Comparison of ENCODE assay signal across 18 mouse cellular contexts in genomic region chr1:150537410-150538128, GRCm38 (mm10).
A peak's percentile ranks its signal among the peaks of the same experiment; 100 is the strongest.
DNase-seq lines count a peak whose midpoint lies in the region; ATAC-seq lines count a peak whose summit lies in the region.
"Had no signal": no experiment of that assay in that cellular context is flagged by ENCODE, and none has a peak within 500 bp of the region (broad histone marks: within the 10 kb centered on the region; RNA-seq: fewer than 3 reads in every experiment).

No protein-coding gene starts in this region.

- DNase-seq in lung, postnatal 14 days = no peak
- DNase-seq in embryonic facial prominence, embryonic 11.5 days (ENCODE audit: low spot score) = peak; percentile 85
- DNase-seq in forelimb bud, embryonic 11.5 days (ENCODE audit: low read depth, low spot score) = peak; percentile 66
- no peak for DNase-seq in urinary bladder, postnatal 36 days (ENCODE audit: low spot score in 2 of 2)
- DNase-seq in cerebellum, postnatal 25 days = no peak
- DNase-seq: adrenal gland, postnatal 36 days; cerebellum, adult 8-10 months; gastrocnemius, postnatal 14 days; heart, postnatal 10 days; thymus, adult 18-20 months had no signal

- H3K4me2 ChIP-seq in lung, embryonic 16.5 days (ENCODE audit: low read depth, low read length) = no peak overlapping the region
- no peak overlapping the region for H3K4me2 ChIP-seq in embryonic facial prominence, embryonic 11.5 days (ENCODE audit: low read depth, low read length)
- no peak overlapping the region for H3K4me2 ChIP-seq in heart, embryonic 11.5 days
- H3K4me2 ChIP-seq: hindbrain, embryonic 14.5 days; kidney, embryonic 15.5 days; lung, embryonic 15.5 days had no signal

- peaks cover 22% of the 10 kb centered on the region for H3K4me1 ChIP-seq in lung, embryonic 16.5 days (replicated peaks; ENCODE audit: control insufficient read depth, insufficient read depth, low read length)
- peaks cover 3% of the 10 kb centered on the region; the same call in 1 of the 2 replicates for H3K4me1 ChIP-seq in embryonic facial prominence, embryonic 11.5 days (ENCODE audit: control insufficient read depth, insufficient read depth, low read length)
- H3K4me1 ChIP-seq in heart, embryonic 11.5 days (ENCODE audit: control insufficient read depth, insufficient read depth, low read length) = peaks cover 8% of the 10 kb centered on the region
- H3K4me1 ChIP-seq: megakaryocyte, embryonic 14.5 days had no signal

- H3K9me3 ChIP-seq in lung, embryonic 16.5 days (ENCODE audit: control insufficient read depth, low read length) = no peaks in the 10 kb centered on the region
- no peaks in the 10 kb centered on the region for H3K9me3 ChIP-seq in embryonic facial prominence, embryonic 11.5 days (replicated peaks; ENCODE audit: control insufficient read depth, low read length)
- no peaks in the 10 kb centered on the region for H3K9me3 ChIP-seq in heart, embryonic 11.5 days (replicated peaks; ENCODE audit: control insufficient read depth, low read length)
- H3K9me3 ChIP-seq: lung, embryonic 15.5 days had no signal

- 63% methylated on average over 6 of the region's 6 CpGs for WGBS in lung, embryonic 16.5 days
- WGBS in embryonic facial prominence, embryonic 11.5 days = 36% methylated on average over 6 of the region's 6 CpGs
- WGBS in heart, embryonic 11.5 days (ENCODE audit: insufficient replicate concordance) = 64% methylated on average over 6 of the region's 6 CpGs

- no peak overlapping the region for H3K27ac ChIP-seq in lung, embryonic 16.5 days (ENCODE audit: low read length)
- peak overlapping the region; percentile 79 for H3K27ac ChIP-seq in embryonic facial prominence, embryonic 11.5 days (replicated peaks; ENCODE audit: low read depth, low read length)
- no peak overlapping the region for H3K27ac ChIP-seq in heart, embryonic 11.5 days (ENCODE audit: low read depth, low read length)
- H3K27ac ChIP-seq: hindbrain, embryonic 14.5 days; kidney, embryonic 15.5 days; lung, embryonic 15.5 days had no signal

- no peak overlapping the region for H3K4me3 ChIP-seq in lung, embryonic 16.5 days (ENCODE audit: low read length)
- H3K4me3 ChIP-seq in embryonic facial prominence, embryonic 11.5 days (ENCODE audit: low read depth, low read length) = no peak overlapping the region
- H3K4me3 ChIP-seq in heart, embryonic 11.5 days (ENCODE audit: low read depth, low read length) = no peak overlapping the region
- H3K4me3 ChIP-seq: kidney, embryonic 15.5 days; lung, embryonic 15.5 days; megakaryocyte, embryonic 14.5 days had no signal

- ATAC-seq in lung, embryonic 16.5 days (ENCODE audit: low read depth) = peak; percentile 31; the same call in 1 of the 2 replicates
- peak; percentile 85 for ATAC-seq in embryonic facial prominence, embryonic 11.5 days (replicated peaks; ENCODE audit: insufficient number of reproducible peaks, low FRiP score, low TSS enrichment, low read depth)
- no peak for ATAC-seq in heart, embryonic 11.5 days (replicated peaks; ENCODE audit: insufficient number of reproducible peaks, low FRiP score, low TSS enrichment)
- ATAC-seq: intestine, embryonic 16.5 days; midbrain, embryonic 16.5 days had no signal

- H3K27me3 ChIP-seq in lung, embryonic 16.5 days (ENCODE audit: control insufficient read depth, insufficient read depth, low read depth, low read length) = no peaks in the 10 kb centered on the region
- H3K27me3 ChIP-seq in embryonic facial prominence, embryonic 11.5 days (ENCODE audit: control insufficient read depth, insufficient read depth, low read length) = no peaks in the 10 kb centered on the region
- H3K27me3 ChIP-seq in heart, embryonic 11.5 days (ENCODE audit: control insufficient read depth, insufficient read depth, low read length) = no peaks in the 10 kb centered on the region
- H3K27me3 ChIP-seq: kidney, embryonic 15.5 days; lung, embryonic 15.5 days; megakaryocyte, embryonic 14.5 days had no signal

- no peak overlapping the region for H3K9ac ChIP-seq in lung, embryonic 16.5 days (ENCODE audit: low read length)
- H3K9ac ChIP-seq in embryonic facial prominence, embryonic 11.5 days (replicated peaks; ENCODE audit: low read length) = no peak overlapping the region
- H3K9ac ChIP-seq in heart, embryonic 11.5 days (ENCODE audit: low read depth, low read length) = no peak overlapping the region
- H3K9ac ChIP-seq: hindbrain, embryonic 14.5 days; kidney, embryonic 15.5 days; lung, embryonic 15.5 days had no signal

- no peaks in the 10 kb centered on the region for H3K36me3 ChIP-seq in lung, embryonic 16.5 days (ENCODE audit: control insufficient read depth, insufficient read depth, low read length)
- H3K36me3 ChIP-seq in embryonic facial prominence, embryonic 11.5 days (replicated peaks; ENCODE audit: control insufficient read depth, insufficient read depth, low read depth, low read length) = no peaks in the 10 kb centered on the region
- H3K36me3 ChIP-seq in heart, embryonic 11.5 days (ENCODE audit: control insufficient read depth, insufficient read depth, low read length) = no peaks in the 10 kb centered on the region
- H3K36me3 ChIP-seq: kidney, embryonic 15.5 days; lung, embryonic 15.5 days had no signal

Comparison
In these comparisons a context has a peak if more than half of its experiments do, and no peak if none do; other contexts are left out.
1. DNase-seq: peak in embryonic facial prominence, embryonic 11.5 days (single experiment) and forelimb bud, embryonic 11.5 days (single experiment); none in lung, postnatal 14 days (single experiment), urinary bladder, postnatal 36 days (0 of 2) and cerebellum, postnatal 25 days (0 of 2).